Mouse (Mus musculus): Measurements from ENCODE around the gene Axin2. TPM values are rescaled to one million over a fixed set of nuclear protein-coding genes. Genes with fewer than 3 reads are reported as not detected.

The Axin2 gene
- polyA plus RNA-seq, 1 experiment, result 0.04 TPM

DNA sequence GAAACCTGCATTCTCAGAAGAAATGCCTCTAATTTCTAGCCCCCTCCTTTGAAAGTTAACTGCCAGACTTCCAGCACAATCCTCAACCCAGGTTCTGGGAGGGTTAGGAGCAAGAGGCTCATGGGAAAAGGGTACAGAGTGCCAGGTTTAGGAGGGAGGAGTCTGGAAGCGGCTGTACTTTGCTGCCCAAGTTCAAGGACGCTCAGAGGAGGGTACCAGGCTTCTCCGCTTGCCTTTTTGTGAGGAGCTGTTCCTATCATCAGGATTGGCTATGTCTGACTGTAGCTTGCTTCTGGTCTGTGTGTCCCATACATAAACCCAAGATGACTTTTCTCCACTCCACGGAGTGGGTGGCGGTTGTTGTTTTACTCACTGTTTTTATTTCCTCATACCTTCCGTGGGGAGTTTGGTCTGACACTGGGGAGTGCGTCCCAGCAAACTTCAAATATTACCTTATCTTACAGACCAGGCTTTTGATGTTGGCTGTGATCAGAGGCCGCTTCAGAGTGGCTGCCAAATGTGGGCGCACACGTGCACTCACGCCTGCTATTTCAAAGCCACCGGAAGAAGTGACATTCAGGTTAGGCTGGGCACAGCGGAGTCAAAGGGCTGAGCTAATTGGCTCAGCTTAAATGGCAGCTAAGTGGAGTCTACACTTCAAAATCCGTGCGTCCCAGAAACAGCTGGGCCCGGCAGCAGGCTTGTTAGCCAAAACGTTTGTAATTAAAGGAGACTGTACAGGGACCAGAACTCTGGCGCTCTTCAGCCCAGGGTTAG, 16.1 kb downstream of the Axin2 start:
- TF ChIP-seq GATA1 (IDR thresholded peaks at IDR 0.05; ENCODE audit: borderline replicate concordance, low read length), result no peak
- no peak for TF ChIP-seq FLI1 (IDR thresholded peaks at IDR 0.05; ENCODE audit: low read length)
- no peaks in the 10 kb centered on the region for H3K27me3 ChIP-seq (replicated peaks)
- no peaks in the 10 kb centered on the region for H3K36me3 ChIP-seq (replicated peaks; ENCODE audit: low read length)
- peaks cover 36% of the 10 kb centered on the region for H3K9me3 ChIP-seq
- H3K4me3 ChIP-seq (replicated peaks), result no peak overlapping the region
- no peaks in the 10 kb centered on the region for H3K4me1 ChIP-seq

- no peaks in the 10 kb centered on the region for H3K27me3 ChIP-seq (replicated peaks)
- no peaks in the 10 kb centered on the region for H3K4me1 ChIP-seq
- H3K36me3 ChIP-seq (replicated peaks; ENCODE audit: low read length), result no peaks in the 10 kb centered on the region
- no peak for TF ChIP-seq GATA1 (IDR thresholded peaks at IDR 0.05; ENCODE audit: borderline replicate concordance, low read length)
- no peak for TF ChIP-seq FLI1 (IDR thresholded peaks at IDR 0.05; ENCODE audit: low read length)
- no peak overlapping the region for H3K4me3 ChIP-seq (replicated peaks)
- peaks cover 69% of the 10 kb centered on the region for H3K9me3 ChIP-seq
These were observed 20.7 kb downstream of the Axin2 start for GRCm38 (mm10) chr11:108940655-108941412.

DNA sequence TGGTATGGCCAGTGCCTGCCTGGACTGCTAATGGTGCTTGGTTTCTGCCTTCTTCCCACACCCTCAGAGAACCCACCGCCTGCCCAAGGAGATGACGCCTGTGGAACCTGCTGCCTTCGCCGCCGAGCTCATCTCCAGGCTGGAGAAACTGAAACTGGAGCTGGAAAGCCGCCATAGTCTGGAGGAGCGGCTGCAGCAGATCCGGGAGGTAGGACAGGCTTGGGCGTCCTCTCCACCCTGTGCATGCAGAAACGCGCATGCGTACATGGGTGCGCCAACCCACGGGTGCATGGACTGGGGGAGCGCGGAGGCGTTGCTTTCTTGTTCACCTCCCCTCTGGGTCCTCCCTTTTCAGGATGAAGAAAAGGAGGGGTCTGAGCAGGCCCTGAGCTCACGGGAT, 21.7 kb downstream of the Axin2 start:
- Histone ChIP-seq H3K27me3 (replicated peaks) (no peaks in the 10 kb centered on the region), H3K36me3 (replicated peaks; ENCODE audit: low read length) (no peaks in the 10 kb centered on the region), H3K9me3 (peaks cover 76% of the 10 kb centered on the region), H3K4me1 (no peaks in the 10 kb centered on the region), H3K4me3 (replicated peaks) (no peak overlapping the region)
- TF ChIP-seq GATA1 (IDR thresholded peaks at IDR 0.05; ENCODE audit: borderline replicate concordance, low read length) (no peak), FLI1 (IDR thresholded peaks at IDR 0.05; ENCODE audit: low read length) (no peak)

DNA sequence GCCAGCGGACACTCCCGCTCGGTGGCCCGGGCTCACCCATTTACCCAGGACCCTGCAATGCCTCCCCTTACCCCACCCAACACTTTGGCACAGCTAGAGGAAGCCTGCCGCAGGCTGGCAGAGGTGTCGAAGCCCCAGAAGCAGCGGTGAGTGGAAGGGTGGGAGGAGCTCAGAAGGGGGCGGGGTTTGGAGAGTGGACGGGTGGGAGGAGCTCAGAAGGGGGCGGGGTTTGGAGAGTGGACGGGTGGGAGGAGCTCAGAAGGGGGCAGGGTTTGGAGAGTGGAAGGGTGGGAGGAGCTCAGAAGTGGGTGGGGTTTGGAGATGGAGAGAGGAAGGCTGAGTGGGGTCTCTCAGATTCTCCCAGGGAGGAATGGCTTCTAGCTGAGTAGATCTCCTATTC, 23.6 kb downstream of the Axin2 start:
- H3K27me3 ChIP-seq (replicated peaks), result no peaks in the 10 kb centered on the region
- H3K4me1 ChIP-seq, result no peaks in the 10 kb centered on the region
- peaks cover 76% of the 10 kb centered on the region for H3K9me3 ChIP-seq
- H3K4me3 ChIP-seq (replicated peaks), result no peak overlapping the region
- no peaks in the 10 kb centered on the region for H3K36me3 ChIP-seq (replicated peaks; ENCODE audit: low read length)
- TF ChIP-seq FLI1 (IDR thresholded peaks at IDR 0.05; ENCODE audit: low read length) (no peak), GATA1 (IDR thresholded peaks at IDR 0.05; ENCODE audit: borderline replicate concordance, low read length) (no peak)

DNA sequence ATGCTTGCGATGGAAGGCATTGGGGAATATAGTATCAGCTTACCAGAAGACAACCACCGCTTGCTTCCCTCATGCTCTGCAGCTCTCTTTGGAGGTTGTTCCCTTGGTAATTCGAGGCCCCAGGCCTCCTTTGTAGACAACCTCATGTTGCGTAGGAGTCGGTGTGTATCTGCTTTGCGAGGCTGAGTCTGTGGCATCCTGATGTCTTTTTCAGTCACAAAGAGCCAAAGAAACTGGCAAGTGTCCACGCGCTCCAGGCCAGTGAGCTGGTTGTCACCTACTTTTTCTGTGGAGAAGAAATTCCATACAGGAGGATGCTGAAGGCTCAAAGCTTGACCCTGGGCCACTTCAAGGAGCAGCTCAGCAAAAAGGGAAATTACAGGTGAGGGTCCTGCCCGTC, 25.5 kb downstream of the Axin2 start:
- H3K4me3 ChIP-seq (replicated peaks), result no peak overlapping the region
- no peaks in the 10 kb centered on the region for H3K36me3 ChIP-seq (replicated peaks; ENCODE audit: low read length)
- H3K4me1 ChIP-seq, result no peaks in the 10 kb centered on the region
- H3K9me3 ChIP-seq, result peaks cover 67% of the 10 kb centered on the region
- TF ChIP-seq GATA1 (IDR thresholded peaks at IDR 0.05; ENCODE audit: borderline replicate concordance, low read length) (no peak), FLI1 (IDR thresholded peaks at IDR 0.05; ENCODE audit: low read length) (no peak)
- H3K27me3 ChIP-seq (replicated peaks), result no peaks in the 10 kb centered on the region

- Histone ChIP-seq H3K4me1 (no peaks in the 10 kb centered on the region), H3K27me3 (replicated peaks) (no peaks in the 10 kb centered on the region), H3K36me3 (replicated peaks; ENCODE audit: low read length) (no peaks in the 10 kb centered on the region), H3K4me3 (replicated peaks) (no peak overlapping the region), H3K9me3 (peaks cover 63% of the 10 kb centered on the region)
- TF ChIP-seq GATA1 (IDR thresholded peaks at IDR 0.05; ENCODE audit: borderline replicate concordance, low read length) (no peak), FLI1 (IDR thresholded peaks at IDR 0.05; ENCODE audit: low read length) (no peak)
These were observed 27.5 kb downstream of the Axin2 start for GRCm38 (mm10) chr11:108947425-108948184.

DNA sequence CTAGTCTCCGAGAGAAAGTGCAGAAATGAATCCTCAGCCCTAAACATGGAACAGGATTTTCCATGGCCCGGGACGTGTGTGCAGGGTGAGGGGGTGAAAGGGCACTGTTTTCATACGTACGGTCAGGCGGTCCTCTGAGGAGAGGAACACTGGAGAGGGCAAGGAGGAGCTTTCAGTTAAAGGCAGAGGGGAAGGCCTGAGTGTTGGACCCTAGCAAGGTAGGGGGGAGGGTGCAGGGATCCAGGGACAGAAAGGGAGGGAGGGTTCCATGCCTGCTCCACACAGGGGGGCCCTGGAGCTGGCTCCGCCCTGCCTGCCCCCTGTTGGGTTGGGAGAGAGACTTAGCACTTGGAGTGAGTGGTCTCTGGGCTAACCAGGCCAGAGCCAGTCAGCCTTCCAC, 28.4 kb downstream of the Axin2 start:
- TF ChIP-seq FLI1 (IDR thresholded peaks at IDR 0.05; ENCODE audit: low read length) (no peak), GATA1 (IDR thresholded peaks at IDR 0.05; ENCODE audit: borderline replicate concordance, low read length) (no peak)
- H3K27me3 ChIP-seq (replicated peaks), result no peaks in the 10 kb centered on the region
- H3K4me3 ChIP-seq (replicated peaks), result no peak overlapping the region
- H3K4me1 ChIP-seq, result no peaks in the 10 kb centered on the region
- H3K9me3 ChIP-seq, result peaks cover 58% of the 10 kb centered on the region
- no peaks in the 10 kb centered on the region for H3K36me3 ChIP-seq (replicated peaks; ENCODE audit: low read length)

DNA sequence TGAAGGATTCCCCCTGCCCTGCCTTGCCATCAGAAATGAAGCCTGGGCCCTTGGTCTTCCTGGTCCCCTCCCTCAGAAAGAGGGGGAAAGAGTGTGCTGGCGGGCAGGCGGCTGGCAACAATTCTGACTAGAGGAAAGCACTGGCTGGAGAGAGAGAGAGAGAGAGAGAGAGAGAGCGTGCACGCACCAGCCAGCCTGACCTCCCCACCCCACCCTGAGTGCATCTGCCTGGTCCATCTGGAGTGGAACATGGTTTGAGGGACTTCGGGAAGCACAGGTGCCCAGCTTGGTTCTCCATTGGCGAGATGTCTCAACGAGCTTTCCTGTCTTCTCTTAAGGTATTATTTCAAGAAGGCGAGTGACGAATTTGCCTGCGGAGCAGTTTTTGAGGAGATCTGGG, 28.8 kb downstream of the Axin2 start:
- Histone ChIP-seq H3K36me3 (replicated peaks; ENCODE audit: low read length) (no peaks in the 10 kb centered on the region), H3K4me3 (replicated peaks) (no peak overlapping the region), H3K27me3 (replicated peaks) (no peaks in the 10 kb centered on the region), H3K9me3 (peaks cover 54% of the 10 kb centered on the region), H3K4me1 (no peaks in the 10 kb centered on the region)
- no peak for TF ChIP-seq GATA1 (IDR thresholded peaks at IDR 0.05; ENCODE audit: borderline replicate concordance, low read length)
- TF ChIP-seq FLI1 (IDR thresholded peaks at IDR 0.05; ENCODE audit: low read length), result no peak

GRCm38 (mm10) chr11:108952343-108952742, 32.2 kb downstream of the Axin2 start:
- Histone ChIP-seq H3K4me3 (replicated peaks) (no peak overlapping the region), H3K36me3 (replicated peaks; ENCODE audit: low read length) (no peaks in the 10 kb centered on the region), H3K9me3 (peaks cover 25% of the 10 kb centered on the region), H3K4me1 (no peaks in the 10 kb centered on the region), H3K27me3 (replicated peaks) (no peaks in the 10 kb centered on the region)
- no peak for TF ChIP-seq FLI1 (IDR thresholded peaks at IDR 0.05; ENCODE audit: low read length)
- TF ChIP-seq GATA1 (IDR thresholded peaks at IDR 0.05; ENCODE audit: borderline replicate concordance, low read length), result no peak

Data from megakaryocyte, embryonic 14.5 days (primary cell).